Mouse (Mus musculus) megakaryocyte, embryonic 14.5 days (primary cell): ENCODE measurements around the gene Kcnh3. TPM values are rescaled to one million over a fixed set of nuclear protein-coding genes. Genes with fewer than 3 reads are reported as not detected.
A peak's percentile ranks its signal among the peaks of the same experiment; 100 is the strongest.

ENCODE experiments used
- H3K27me3 ChIP-seq: replicated peaks from 2 replicates; pipeline ENCODE3; 2012; ENCODE audit warnings: inconsistent platforms
- H3K36me3 ChIP-seq: replicated peaks from 2 replicates; pipeline ENCODE3; 2012; ENCODE audit warnings: low read length, inconsistent platforms, mixed read lengths
- H3K4me1 ChIP-seq: 2 replicates; pipeline ENCODE4 v1.6.1; 2012; ENCODE audit warnings: inconsistent platforms
- H3K4me3 ChIP-seq: replicated peaks from 2 replicates; pipeline ENCODE3; 2012; ENCODE audit warnings: moderate library complexity, mild to moderate bottlenecking, inconsistent platforms
- H3K9me3 ChIP-seq: 2 replicates; pipeline ENCODE4 v1.6.1; 2012; ENCODE audit warnings: inconsistent platforms
- FLI1 ChIP-seq: IDR thresholded peaks from 2 replicates; pipeline ENCODE4 v1.6.1; 2012; ENCODE audit warnings: low read length, inconsistent platforms, mixed read lengths
- GATA1 ChIP-seq: IDR thresholded peaks from 3 replicates; pipeline ENCODE4 v1.6.1; 2012; ENCODE audit warnings: mixed read lengths, low read length, inconsistent platforms, borderline replicate concordance
- polyA plus RNA-seq: library from polyadenylated mRNA; stranded (reverse); fragments of >175 nt; gene quantifications from 2 replicates; pipeline ENCODE4 v1.2.3, GENCODE M21; 2012; ENCODE audit warnings: low replicate concordance; ENCODE audit not compliant: insufficient read depth

The Kcnh3 gene
- polyA plus RNA-seq, 1 experiment = not detected

DNA sequence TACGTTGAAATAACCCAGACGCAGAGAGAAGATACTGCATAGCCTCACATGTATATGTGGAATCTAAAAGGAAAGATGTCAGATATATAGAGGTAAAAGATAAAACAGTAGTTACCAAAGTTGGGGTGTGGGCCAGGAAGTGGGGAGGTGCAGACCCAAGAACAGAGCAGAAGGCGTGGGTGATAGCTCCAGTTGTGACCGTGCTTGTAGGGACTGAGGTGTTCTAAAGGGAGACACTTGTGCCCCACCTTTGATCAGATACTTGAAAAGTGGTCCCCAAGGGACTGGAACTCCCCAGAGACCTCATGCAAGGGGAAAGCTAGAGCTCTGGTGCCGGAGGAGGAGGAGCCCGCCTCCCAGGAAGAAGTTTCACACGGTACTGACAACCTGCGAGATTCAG, 51.4 kb downstream of the Kcnh3 start:
- Histone ChIP-seq H3K36me3 (no peaks in the 10 kb centered on the region), H3K4me1 (peaks cover 19% of the 10 kb centered on the region), H3K9me3 (no peaks in the 10 kb centered on the region), H3K4me3 (no peak overlapping the region), H3K27me3 (peaks cover 71% of the 10 kb centered on the region)
- no peak for TF ChIP-seq GATA1
- no peak for TF ChIP-seq FLI1

DNA sequence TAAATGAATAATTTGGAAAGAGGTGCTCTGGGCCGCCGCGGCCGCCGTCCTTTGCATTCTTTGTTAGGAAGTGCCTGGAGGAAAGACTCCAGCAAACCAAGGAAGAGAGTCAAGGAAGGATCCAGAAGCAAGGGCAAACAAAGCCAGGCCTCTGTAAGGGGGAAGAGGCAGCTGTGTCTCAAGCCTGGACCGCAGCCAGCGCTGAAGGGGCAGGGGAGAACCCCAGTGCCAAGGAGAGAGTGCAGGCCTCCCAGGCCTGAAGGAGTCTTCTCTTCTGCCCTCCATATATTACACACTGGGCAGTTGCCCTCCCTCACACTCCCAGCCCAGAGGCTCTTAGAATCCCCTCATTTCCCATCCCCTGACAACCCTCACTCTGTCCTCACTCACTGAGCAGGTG, 53.6 kb downstream of the Kcnh3 start:
- H3K4me3 ChIP-seq = no peak overlapping the region
- H3K4me1 ChIP-seq = no peaks in the 10 kb centered on the region; the same call in 1 of the 2 replicates
- peaks cover 74% of the 10 kb centered on the region for H3K27me3 ChIP-seq
- TF ChIP-seq GATA1 (no peak), FLI1 (no peak)
- H3K36me3 ChIP-seq = no peaks in the 10 kb centered on the region
- H3K9me3 ChIP-seq = no peaks in the 10 kb centered on the region

DNA sequence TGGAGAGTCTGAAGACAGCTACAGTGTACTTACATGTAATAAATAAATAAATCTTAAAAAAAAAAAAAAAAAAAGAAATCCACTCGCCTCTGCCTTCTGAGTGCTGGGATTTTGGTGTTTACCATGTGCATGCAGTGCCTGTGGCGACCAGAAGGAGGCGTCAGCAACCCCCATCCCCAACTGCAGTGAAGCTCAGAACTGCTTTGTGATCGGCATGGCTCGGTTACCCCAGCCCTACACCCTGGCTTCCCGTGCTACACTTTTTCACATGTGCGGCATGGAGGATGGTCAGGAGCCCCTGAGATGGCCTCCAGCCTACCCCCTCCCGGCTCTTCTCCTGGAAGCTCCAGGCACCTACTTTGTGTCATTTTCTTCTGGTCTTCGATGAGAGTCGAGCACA, 58.8 kb downstream of the Kcnh3 start:
- H3K36me3 ChIP-seq = no peaks in the 10 kb centered on the region
- no peak for TF ChIP-seq GATA1
- no peak for TF ChIP-seq FLI1
- peaks cover 61% of the 10 kb centered on the region for H3K27me3 ChIP-seq
- no peak overlapping the region for H3K4me3 ChIP-seq
- peaks cover 19% of the 10 kb centered on the region for H3K4me1 ChIP-seq
- no peaks in the 10 kb centered on the region for H3K9me3 ChIP-seq

DNA sequence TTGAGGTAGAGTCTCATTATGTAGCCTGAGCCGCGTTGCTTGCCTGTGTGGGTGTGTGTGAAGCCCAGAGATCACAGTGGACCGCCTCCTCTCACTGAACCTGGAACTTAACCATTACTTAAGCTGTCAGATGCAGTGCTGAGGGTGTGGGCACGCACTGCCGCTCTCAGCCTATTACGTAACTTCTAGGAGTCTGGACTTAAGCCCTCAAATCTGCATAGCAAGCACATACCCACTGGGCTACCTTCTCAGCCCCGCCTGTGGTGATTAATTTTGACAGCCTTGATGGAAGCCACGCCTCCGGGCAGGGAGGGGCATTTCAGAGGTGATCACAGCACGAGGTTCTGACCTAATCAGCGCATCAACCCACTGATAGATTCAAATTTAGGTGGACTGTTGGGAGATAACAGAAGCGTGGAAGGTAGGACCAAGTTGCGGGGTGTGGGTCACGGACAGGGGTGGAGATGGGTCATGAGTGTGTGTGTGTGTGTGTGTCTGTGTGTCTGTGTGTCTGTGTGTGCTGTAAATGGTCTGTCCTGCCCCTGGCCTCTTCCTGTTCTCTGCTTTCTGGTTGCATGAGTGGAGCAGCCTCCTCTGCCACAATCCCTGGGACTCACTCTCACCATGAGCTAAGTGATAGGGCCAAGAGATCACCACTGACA, 60.0 kb downstream of the Kcnh3 start:
- Histone ChIP-seq H3K4me1 (peaks cover 19% of the 10 kb centered on the region), H3K4me3 (peak overlapping the region; percentile 69), H3K36me3 (no peaks in the 10 kb centered on the region), H3K9me3 (peaks cover 6% of the 10 kb centered on the region; the same call in 1 of the 2 replicates), H3K27me3 (peaks cover 51% of the 10 kb centered on the region)
- no peak for TF ChIP-seq FLI1
- no peak for TF ChIP-seq GATA1

DNA sequence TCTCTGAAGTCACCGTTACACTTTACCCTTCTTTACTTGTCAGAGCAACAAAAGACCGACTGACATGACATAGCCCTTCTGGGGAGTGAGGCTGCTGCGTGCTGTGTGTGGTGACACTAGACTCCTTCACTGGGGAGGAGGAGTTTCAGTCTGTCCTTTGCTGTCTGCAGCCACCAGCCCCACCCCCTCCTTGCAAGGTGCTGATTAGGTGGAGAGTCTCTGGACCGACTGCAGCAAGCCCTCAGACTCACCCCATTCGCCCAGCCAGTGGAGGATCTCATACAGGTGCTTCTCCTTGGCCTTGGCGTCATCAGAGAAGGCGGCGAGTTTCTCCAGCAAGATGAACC, 60.5 kb downstream of the Kcnh3 start:
- H3K9me3 ChIP-seq = peaks cover 6% of the 10 kb centered on the region; the same call in 1 of the 2 replicates
- TF ChIP-seq GATA1 = no peak
- TF ChIP-seq FLI1 = no peak
- H3K4me1 ChIP-seq = peaks cover 19% of the 10 kb centered on the region
- peak overlapping the region; percentile 46 for H3K4me3 ChIP-seq
- no peaks in the 10 kb centered on the region for H3K36me3 ChIP-seq
- H3K27me3 ChIP-seq = peaks cover 46% of the 10 kb centered on the region

GRCm38 (mm10) chr15:99290586-99290985, 65.9 kb downstream of the Kcnh3 start:
- peaks cover 11% of the 10 kb centered on the region for H3K4me1 ChIP-seq
- no peaks in the 10 kb centered on the region for H3K36me3 ChIP-seq
- peaks cover 12% of the 10 kb centered on the region; the same call in 1 of the 2 replicates for H3K9me3 ChIP-seq
- H3K4me3 ChIP-seq = no peak overlapping the region
- peaks cover 28% of the 10 kb centered on the region for H3K27me3 ChIP-seq
- TF ChIP-seq GATA1 (no peak), FLI1 (no peak)

Other genes starting within 250 kb of the Kcnh3 start
- 62.0 and 103 TPM in 2 replicates for gene Tuba1c, start 195.0 kb upstream of the Kcnh3 start, polyA plus RNA-seq
- gene Prph, start 169.7 kb upstream of the Kcnh3 start, polyA plus RNA-seq = not detected in 2 replicates
- gene Troap, start 150.3 kb upstream of the Kcnh3 start, polyA plus RNA-seq = 27.8 and 75.4 TPM in 2 replicates
- gene C1ql4, start 137.0 kb upstream of the Kcnh3 start, polyA plus RNA-seq = not detected in 2 replicates
- gene Dnajc22, start 131.7 kb upstream of the Kcnh3 start, polyA plus RNA-seq = not detected in 2 replicates
- 5.3 and 8.2 TPM in 2 replicates for gene Spats2, start 98.9 kb upstream of the Kcnh3 start, polyA plus RNA-seq
- 24.2 and 57.0 TPM in 2 replicates for gene Mcrs1, start 27.1 kb downstream of the Kcnh3 start, polyA plus RNA-seq
- 14.7 and 16.8 TPM in 2 replicates for gene Prpf40b, start 70.2 kb downstream of the Kcnh3 start, polyA plus RNA-seq
- gene Fam186b, start 71.0 kb downstream of the Kcnh3 start, polyA plus RNA-seq = not detected in 2 replicates
- gene Fmnl3, start 145.6 kb downstream of the Kcnh3 start, polyA plus RNA-seq = 4.4 and 6.8 TPM in 2 replicates
- gene Tmbim6, start 168.0 kb downstream of the Kcnh3 start, polyA plus RNA-seq = 206 and 441 TPM in 2 replicates
- gene Nckap5l, start 232.9 kb downstream of the Kcnh3 start, polyA plus RNA-seq = 13.8 and 16.8 TPM in 2 replicates
- gene Bcdin3d, start 249.9 kb downstream of the Kcnh3 start, polyA plus RNA-seq = 3.8 and 10.2 TPM in 2 replicates